Mouse (Mus musculus): ENCODE data around the gene 1810013L24Rik.
"Not testable (repeated sequence)": the region's sequence is repeated elsewhere in the genome, so short reads cannot be mapped to it uniquely, and the experiment has no call there.

Gene 1810013L24Rik

GRCm38 (mm10) chr16:8883674-8884241 lies 53.9 kb downstream of the 1810013L24Rik start:
- intact Hi-C loops (cut with DNase I): loop anchor here (2.0 to 10.0 kb wide), 2 partner anchors 851 to 1111 kb away; partner anchors contain the start of gene Grin2a

GRCm38 (mm10) chr16:8894214-8894613 lies 64.3 kb downstream of the 1810013L24Rik start:
- intact Hi-C loops (cut with DNase I): not testable (repeated sequence)

- intact Hi-C loops (cut with DNase I): no loop called here
Observed at GRCm38 (mm10) chr16:8895301-8895700, 65.4 kb downstream of the 1810013L24Rik start.

GRCm38 (mm10) chr16:8906115-8906514 lies 76.2 kb downstream of the 1810013L24Rik start:
- intact Hi-C loops (cut with DNase I): not testable (repeated sequence)
